Mouse (Mus musculus): ENCODE data around the gene Grm4. TPM values are rescaled to one million over a fixed set of nuclear protein-coding genes. Genes with fewer than 3 reads are reported as not detected.

The Grm4 gene
- total and polyA plus RNA-seq, 3 experiments, result not detected

- Histone ChIP-seq H3K27me3 (replicated peaks) (peaks cover 20% of the 10 kb centered on the region), H3K9ac (ENCODE audit: insufficient read depth, low read depth) (no peak overlapping the region), H3K4me2 (ENCODE audit: insufficient read depth, low read depth, poor library complexity, severe bottlenecking) (no peak overlapping the region), H3K36me3 (replicated peaks in 1 of 2; ENCODE audit: control insufficient read depth in 1 of 2, insufficient read depth in 1 of 2, low read length in 1 of 2) (no peaks in the 10 kb centered on the region), H3K9me3 (replicated peaks; ENCODE audit: low read length) (peaks cover 8% of the 10 kb centered on the region), H3K79me2 (replicated peaks; ENCODE audit: control insufficient read depth, extremely low read depth, insufficient read depth, poor library complexity, severe bottlenecking) (peaks cover 6% of the 10 kb centered on the region), H3K4me1 (ENCODE audit: control insufficient read depth in 1 of 2, insufficient read depth in 2 of 2) (peaks cover 15 to 33% of the 10 kb centered on the region in 2 experiments), H3K27ac (ENCODE audit: insufficient read depth, low read depth) (no peak overlapping the region), H3K4me3 (replicated peaks in 1 of 3; ENCODE audit: low read depth in 2 of 3, low read length in 2 of 3, poor library complexity in 1 of 3) (no peak overlapping the region)
- DNase-seq (ENCODE audit: extremely low read depth), result no peak
- dilution Hi-C loops (cut with MboI; ENCODE audit: extremely low pct_ligation_motif_present, extremely low pct_unique_long_range_greater_than_20kb, low sequenced_read_pairs), result no loop called here
- in situ Hi-C loops (cut with MboI; ENCODE audit: low pct_ligation_motif_present, low pct_unique_long_range_greater_than_20kb, low sequenced_read_pairs), result no loop called here
- no peak for TF ChIP-seq USF2 (conservative IDR thresholded peaks at IDR 0.05; ENCODE audit: low read depth, low read length)
- no peak for TF ChIP-seq SIN3A (IDR thresholded peaks at IDR 0.05; ENCODE audit: low read length)
- no peak for TF ChIP-seq MAFK (IDR thresholded peaks at IDR 0.05; ENCODE audit: insufficient replicate concordance, low read length)
- no peak for TF ChIP-seq CTCF (conservative IDR thresholded peaks at IDR 0.05 in 1 of 2, IDR thresholded peaks at IDR 0.05 in 1 of 2; ENCODE audit: low read depth in 2 of 2, low read length in 2 of 2)
- no peak for TF ChIP-seq MAZ (IDR thresholded peaks at IDR 0.05; ENCODE audit: low read depth, low read length)
- TF ChIP-seq POLR2AphosphoS2 (IDR thresholded peaks at IDR 0.05; ENCODE audit: low read depth, low read length), result no peak
- no peak for TF ChIP-seq ZKSCAN1 (IDR thresholded peaks at IDR 0.05; ENCODE audit: borderline replicate concordance, low read depth, low read length)
- TF ChIP-seq PAX5 (IDR thresholded peaks at IDR 0.05; ENCODE audit: low read length), result no peak
- no peak for TF ChIP-seq ELF1 (IDR thresholded peaks at IDR 0.05; ENCODE audit: low read depth, low read length)
- TF ChIP-seq JUND (conservative IDR thresholded peaks at IDR 0.05; ENCODE audit: low read depth, low read length), result no peak
- TF ChIP-seq CHD1 (IDR thresholded peaks at IDR 0.05; ENCODE audit: low read depth, low read length), result no peak
- TF ChIP-seq NELFE (IDR thresholded peaks at IDR 0.05; ENCODE audit: low read depth, low read length), result no peak
- TF ChIP-seq RCOR1 (conservative IDR thresholded peaks at IDR 0.05; ENCODE audit: low read depth, low read length), result no peak
- no peak for TF ChIP-seq UBTF (IDR thresholded peaks at IDR 0.05; ENCODE audit: low read depth, low read length)
- no peak for TF ChIP-seq ETS1 (conservative IDR thresholded peaks at IDR 0.05; ENCODE audit: low read depth, low read length)
- TF ChIP-seq E2F4 (IDR thresholded peaks at IDR 0.05; ENCODE audit: insufficient replicate concordance, low read depth, low read length), result no peak
- TF ChIP-seq BHLHE40 (IDR thresholded peaks at IDR 0.05; ENCODE audit: low read depth, low read length), result no peak
- no peak for TF ChIP-seq ZMIZ1 (IDR thresholded peaks at IDR 0.05; ENCODE audit: low read depth, low read length)
- TF ChIP-seq TBP (conservative IDR thresholded peaks at IDR 0.05; ENCODE audit: low read depth, low read length), result no peak
- TF ChIP-seq EP300 (IDR thresholded peaks at IDR 0.05; ENCODE audit: low read length), result no peak
These were observed 31.3 kb upstream of the Grm4 start for GRCm38 (mm10) chr17:27552215-27553201.

Data from CH12.LX (cell line).